Mouse (Mus musculus): ENCODE data around the gene Dnah8. TPM values are rescaled to one million over a fixed set of nuclear protein-coding genes. Genes with fewer than 3 reads are reported as not detected.
"Not testable (repeated sequence)": the region's sequence is repeated elsewhere in the genome, so short reads cannot be mapped to it uniquely, and the experiment has no call there.

Dnah8 gene
- 1 to 10 TPM; 3.6 to 4.6 TPM for total RNA-seq (2021)
- long read RNA-seq, experiment 1, partial matches to known transcripts, result 0 of 2 reads
- long read RNA-seq, experiment 1, other reads (novel, unspliced or antisense), result 2 of 2 reads
- long read RNA-seq, experiment 2, partial matches to known transcripts, result 1 of 3 reads
- long read RNA-seq, experiment 2, other reads (novel, unspliced or antisense), result 2 of 3 reads

DNA sequence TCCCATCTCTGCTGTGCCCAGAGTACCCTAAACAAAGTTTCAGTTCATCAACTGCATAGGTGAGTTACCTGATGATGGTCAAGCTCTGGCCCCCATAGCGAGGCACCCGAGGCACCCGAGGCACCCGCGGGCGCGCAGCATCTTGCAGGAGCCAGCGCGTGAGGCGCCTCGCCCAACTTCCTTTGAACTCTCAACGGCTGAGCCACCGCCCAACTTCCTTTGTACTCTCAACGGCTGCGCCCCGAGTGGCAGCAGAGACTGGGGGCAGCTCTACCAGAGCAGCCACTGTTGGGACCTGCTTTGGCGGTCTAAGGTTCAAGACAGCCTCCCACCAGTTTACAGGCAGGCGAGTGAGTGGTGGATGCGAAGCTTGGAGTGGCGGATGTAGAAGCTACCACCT, at the start of gene Dnah8:
Dnah8 (plus strand) TSS at position 223 of the 400 bp plus-strand sequence.
- DNase-seq (ENCODE audit: low spot score in 2 of 2), result not testable (repeated sequence)

DNA sequence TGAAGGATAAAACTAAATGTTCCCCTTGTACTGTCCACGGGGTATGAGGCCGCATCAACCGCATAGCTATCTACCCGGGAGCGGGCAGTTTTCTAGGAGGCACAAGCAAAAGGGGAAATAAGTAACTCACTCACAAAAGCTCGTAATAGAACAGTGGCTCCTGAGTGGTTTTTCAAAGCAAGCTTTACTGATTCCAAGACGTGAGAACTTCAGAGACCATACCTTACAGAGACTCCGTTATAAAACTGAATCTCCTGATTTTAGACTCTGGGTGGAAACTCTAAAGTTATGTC, 49.4 kb upstream of the Dnah8 start:
- no peak for DNase-seq (ENCODE audit: low spot score in 2 of 2)

DNA sequence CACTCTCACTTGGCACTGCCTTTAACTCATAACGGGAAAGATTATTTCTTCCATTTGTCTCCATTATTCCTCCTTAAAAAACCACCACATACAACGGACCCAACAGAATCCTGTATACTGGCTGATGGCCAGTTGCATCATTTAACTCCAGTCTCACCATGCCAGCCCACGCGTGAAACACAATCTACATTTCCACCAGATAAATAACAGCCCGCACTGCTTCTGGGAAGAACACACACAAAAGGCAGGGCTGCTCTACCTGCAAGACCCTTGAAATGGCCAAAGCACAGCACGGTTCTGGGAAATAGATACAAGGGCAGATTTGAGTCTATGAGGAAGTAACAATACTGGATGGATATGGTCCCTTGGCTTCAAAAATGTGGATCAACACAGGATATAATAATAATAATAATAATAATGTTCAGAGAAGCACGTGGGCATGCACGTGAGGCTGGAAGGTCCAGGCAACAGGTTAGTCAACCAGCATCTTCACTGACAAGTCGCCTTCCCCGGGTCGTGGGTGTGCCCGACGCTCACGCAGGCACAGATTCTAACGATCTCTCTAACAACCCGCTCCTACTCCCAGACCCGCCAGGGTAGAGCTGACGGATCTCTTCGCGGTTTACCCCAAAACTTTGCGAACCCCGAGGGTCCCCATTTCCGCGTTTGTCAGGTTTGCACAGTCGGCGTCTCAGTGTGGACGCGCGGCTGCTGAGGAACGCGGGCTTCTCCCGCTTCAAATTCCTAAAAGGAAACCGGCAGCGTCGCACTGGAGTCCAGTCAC, 48.8 kb upstream of the Dnah8 start:
- peak; percentile 61 to 66 for DNase-seq (ENCODE audit: low spot score in 2 of 2)

DNA sequence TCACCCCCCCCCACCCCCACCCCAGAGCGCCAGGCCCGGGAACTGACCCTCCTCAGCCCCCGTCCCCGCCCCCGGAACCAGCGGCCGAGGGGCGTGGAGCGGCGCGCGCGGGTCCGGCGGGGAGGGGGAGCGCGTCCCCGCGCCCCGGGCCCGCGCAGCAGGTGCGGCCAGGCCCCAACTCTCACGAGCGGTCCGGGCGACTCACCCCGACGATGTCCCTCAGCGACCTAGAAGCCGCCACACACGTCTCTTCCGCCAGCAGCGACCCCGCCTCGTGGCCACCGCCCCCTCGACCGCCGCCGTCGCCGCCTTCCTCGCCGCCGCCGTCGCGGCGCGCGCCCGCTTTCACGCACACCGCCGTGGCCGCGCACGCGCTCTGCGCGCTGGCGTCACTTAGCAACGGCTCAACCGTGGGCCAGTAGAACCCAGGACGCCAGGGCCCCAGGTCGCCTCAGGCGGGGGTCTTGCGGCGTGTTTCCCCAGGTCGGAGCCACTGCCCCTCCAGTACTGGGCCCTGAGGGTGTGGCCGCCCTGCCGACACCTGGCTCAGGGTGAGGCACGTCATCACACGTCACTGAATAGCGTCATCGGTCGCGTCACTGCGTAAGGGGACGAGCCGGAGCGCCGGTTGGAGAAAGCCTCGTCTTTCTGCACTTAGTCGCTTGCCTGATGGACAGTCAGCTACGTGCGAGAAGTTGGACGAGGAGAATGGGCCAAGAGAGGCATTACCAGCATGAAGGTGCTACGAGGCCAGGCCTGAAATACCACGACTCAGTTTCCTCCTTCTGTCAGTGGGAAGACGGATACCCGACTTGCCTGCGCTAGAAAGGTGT, 48.0 kb upstream of the Dnah8 start, which contains the start of gene Btbd9:
Btbd9 (minus strand) TSS at position 548 of the 833 bp plus-strand sequence.
- DNase-seq (ENCODE audit: low spot score in 2 of 2), result peak; percentile 96 to 100

DNA sequence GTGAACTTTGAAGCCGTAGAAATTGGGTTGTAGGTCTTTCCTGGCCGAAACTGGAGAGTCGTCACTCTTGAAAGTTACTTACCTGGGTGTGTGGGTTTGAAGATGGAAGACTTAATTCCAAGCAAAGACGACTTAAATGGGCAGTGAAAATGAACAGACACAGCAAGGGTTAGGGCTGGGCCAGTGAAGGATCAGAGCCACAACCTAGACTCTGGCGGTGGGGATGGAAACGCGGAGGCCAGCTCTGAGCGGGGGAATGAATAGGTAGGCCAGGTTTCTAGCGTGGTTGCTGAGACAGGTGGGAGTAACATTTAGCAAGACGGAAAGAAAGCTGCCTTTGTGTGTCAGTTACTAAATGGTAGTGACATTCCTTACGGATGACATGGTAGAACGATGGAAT, 47.2 kb upstream of the Dnah8 start:
- DNase-seq (ENCODE audit: low spot score in 2 of 2), result no peak

DNA sequence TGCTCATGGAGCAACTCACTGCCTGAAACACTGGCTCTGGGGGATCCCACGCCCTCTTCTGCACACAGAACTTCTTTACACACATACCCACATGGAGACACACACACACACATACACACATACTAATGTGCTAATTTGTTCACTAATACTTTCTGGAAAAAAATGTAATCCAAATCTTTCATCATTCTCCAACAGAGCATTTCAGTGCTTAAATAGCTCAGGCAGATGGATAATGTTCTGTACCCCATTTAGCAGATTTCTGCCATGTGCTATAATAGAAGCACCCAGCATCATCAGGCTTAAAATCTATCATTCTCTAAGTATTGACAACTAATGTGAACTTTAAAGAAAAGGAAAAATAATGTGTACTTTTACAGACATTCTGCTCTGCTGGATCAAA, 43.4 kb upstream of the Dnah8 start:
- peak in 1 of 2 experiments; percentile 81 for DNase-seq (ENCODE audit: low spot score in 2 of 2)

DNA sequence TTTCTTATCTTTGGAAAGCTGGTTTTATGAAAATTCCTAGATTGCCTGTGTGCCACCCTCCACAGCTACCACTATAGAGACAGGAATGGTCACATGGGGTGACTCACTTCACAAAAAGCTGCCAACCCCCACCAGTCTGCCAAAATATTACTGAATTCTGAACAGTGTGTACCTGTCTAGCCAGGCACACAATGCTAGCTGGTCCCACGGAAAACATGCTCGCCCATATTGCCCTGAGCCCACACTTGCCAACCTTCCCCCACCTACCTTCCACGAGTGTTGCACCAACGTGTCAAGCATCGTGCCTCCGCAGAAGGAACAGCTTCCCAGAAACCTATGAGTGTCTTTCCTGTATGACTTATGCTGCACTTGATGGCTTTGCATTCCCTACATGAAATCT, 43.0 kb upstream of the Dnah8 start:
- DNase-seq (ENCODE audit: low spot score in 2 of 2), result peak; percentile 80 to 94

DNA sequence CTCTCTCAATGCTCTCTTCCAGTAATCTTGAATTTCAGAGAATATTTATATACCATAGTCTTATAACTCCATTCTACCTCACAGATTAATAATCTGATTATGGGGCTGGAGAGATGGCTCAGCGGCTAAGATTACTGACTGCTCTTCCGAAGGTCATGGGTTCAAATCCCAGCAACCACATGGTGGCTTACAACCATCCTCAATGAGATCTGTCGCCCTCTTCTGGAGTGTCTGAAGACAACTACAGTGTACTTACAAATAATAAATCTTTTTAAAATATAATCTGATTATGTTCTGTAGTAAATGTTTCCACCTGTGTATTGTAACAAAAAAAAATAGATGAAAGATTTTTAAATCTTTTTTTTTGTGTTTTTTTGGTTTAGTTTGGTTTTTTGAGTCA, 41.8 kb upstream of the Dnah8 start:
- DNase-seq (ENCODE audit: low spot score in 2 of 2), result no peak

DNA sequence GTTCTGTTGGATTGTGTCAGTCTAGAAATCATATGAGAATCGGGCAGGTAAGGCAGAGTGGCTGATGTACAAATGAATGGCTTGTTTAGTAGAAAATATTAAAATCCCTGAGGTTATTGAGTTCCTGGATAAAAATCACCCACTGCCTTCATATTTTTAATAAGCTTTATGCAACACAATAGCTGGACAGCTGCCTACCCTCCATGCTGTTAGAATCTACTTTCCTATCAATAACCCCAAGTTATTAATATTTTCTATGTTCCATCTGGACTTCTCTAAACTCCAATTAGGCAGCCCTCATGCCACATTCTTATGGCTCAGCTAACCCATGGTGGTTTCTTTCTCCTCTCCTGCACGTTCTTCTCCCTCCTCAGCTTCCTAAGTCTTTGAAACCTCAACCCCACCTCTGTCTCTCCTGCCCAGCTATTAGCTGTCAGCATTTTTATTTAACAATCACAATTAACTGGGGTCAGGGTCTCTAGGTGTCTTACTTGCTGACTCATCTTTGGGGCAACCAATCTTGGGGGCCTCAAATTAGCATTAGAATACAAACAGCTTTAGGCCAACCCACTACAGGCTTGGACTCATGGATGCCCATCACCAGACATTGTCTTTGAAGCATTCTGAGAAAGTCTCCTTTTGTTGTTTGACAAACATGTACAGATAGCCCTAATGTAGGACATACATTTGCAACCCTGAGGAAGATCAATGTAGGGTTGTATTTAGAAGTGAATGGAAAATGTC, 40.7 kb upstream of the Dnah8 start:
- peak in 1 of 2 experiments; percentile 76 for DNase-seq (ENCODE audit: low spot score in 2 of 2)

DNA sequence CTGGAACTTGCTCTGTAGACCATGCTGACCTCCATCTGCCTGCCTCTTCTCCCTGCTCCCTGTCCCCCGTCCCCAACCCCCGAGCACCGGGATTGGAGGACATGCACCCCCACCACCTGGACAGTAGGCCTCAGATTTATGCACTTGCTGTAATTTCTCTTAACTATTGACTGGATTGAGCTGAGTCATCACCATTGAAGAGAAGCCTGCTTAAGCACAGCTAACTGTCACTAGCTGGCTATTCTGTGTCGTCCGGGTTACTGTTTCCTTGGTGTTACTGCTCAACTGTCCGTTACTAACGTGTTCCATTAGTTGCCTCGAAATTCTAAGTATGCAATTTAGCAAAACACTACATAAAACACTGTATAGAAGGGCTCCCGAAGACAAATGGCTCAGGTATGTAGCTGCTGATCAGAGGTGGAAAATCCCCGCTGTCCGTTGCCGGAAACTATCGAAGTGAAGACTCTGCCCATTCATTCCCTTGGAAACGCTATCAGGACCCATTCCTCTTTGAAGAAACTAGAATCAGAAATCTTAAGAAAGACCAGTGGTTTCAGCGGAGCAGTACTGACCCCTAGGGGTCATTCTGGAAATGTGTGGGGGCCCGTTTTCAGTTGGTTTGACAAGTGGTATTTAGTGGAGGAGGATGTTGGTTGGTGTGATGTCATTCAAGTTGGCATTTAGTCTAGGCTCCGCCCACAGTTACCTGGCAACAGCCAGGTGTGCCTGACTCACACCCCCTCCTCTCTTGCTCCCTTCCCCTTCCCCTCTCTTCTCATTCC, 33.5 kb upstream of the Dnah8 start:
- DNase-seq (ENCODE audit: low spot score in 2 of 2), result peak; percentile 70 to 82

DNA sequence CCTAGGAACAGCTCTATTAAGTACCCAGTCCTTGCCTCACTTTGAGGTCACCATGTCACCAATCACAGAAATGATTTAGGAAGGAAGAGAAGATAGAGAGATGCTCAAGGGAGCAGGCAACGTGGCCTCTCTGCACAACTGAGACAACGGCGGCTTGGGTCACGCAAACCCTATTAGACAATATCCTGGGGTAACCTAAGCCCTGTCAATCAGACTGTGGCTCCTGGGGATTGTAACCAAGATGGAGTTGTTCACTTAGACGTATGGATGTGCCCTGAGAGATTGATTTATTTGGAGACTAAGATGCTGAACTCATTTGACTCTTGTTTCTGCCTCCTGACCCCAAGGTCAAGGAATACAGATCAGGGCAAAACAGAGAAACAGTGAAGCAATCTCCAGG, 29.7 kb upstream of the Dnah8 start:
- no peak for DNase-seq (ENCODE audit: low spot score in 2 of 2)

DNA sequence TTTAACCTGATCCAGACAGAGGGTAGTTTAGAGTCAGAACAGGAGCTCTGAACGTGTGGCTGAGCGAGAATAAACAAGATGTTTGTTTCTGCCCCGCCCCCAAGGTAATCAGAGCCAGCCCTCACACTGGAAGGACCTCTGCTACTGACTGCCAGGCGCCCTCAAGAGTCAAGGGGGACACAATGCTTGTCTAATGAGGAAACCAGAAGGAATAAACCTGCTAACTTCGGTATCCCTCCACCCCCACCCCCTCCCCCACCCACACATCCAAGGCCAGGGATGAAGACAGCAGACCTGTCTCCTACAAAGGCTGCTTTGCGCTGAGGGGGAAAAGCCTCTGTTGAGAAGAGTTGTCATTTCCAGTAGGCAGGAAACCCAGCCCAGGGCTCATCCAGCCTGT, 29.3 kb upstream of the Dnah8 start:
- DNase-seq (ENCODE audit: low spot score in 2 of 2), result no peak

DNA sequence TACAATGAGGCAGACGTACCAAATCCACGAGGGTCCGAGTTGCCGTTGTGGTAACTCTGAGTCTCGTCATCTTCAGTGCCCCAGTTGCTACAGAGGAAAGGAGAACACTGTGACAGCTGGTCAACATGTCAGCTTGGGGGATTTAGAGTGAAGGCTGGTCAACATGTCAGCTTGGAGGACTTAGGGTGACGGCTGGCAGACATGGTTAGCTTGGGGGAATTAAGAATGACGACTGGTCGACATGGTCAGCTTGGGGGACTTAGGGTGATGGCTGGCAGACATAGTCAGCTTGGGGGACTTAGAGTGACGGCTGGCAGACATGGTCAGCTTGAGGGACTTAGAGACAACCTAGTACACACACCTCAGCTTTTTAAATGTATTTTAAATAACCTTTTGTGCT, 26.4 kb upstream of the Dnah8 start:
- no peak for DNase-seq (ENCODE audit: low spot score in 2 of 2)

DNA sequence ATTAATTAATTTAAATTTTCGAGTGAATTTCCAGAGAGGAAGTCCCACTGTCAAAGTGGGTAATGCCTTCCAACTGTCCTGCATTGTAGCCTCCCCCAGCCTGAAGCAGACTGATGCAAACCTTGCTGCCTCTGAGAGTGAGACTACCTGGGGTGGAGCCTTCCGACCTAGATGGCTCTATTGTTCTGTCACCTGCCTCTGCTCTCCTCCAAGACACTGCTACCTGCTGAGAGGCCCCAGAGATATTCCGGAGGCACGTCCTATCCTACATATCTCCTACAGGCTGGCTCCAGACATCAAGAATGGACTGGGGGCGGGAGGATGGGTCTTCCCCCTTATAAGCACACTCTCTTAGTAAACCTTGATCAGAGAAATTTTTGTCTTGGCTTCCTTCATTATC, 25.9 kb upstream of the Dnah8 start:
- no peak for DNase-seq (ENCODE audit: low spot score in 2 of 2)

DNA sequence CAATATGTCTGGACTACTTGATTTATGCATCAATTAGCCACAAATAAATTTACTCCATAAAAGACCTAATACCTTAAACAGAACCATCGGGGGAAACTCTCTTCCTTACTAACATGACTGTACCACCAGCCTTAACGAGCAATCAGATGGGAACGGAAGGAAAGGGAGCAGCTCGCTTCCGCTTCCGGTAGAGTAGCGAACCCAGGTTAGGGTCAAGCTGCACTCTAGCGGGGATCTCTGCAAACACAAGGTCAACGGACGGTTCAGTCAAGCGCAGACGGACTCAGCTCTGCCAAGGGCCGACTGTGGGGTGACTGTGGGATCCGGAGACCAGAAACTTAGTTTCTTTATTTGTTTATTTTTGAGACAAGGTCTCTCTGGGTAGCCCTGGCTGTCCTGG, 22.0 kb upstream of the Dnah8 start:
- DNase-seq (ENCODE audit: low spot score in 2 of 2), result no peak

DNA sequence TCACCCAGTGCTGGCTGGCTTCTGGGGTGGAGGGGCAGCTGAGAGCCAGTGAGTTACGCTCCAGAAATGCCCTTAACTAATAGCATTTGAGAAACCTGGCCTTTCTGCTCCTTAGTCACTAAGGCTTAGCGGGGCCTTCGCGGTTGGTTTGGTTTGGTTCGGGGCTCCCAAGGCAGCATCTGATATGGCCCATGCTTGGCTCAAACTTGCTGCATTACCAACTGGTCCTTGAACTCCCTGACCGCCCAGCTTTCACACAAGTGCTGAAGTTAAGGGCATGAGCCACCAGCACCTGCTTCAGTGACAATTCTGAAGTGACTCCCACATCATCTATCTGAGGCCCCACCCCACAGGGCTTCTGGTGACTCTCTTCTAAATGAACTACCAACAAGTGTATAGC, 19.9 kb upstream of the Dnah8 start:
- DNase-seq (ENCODE audit: low spot score in 2 of 2), result no peak

DNA sequence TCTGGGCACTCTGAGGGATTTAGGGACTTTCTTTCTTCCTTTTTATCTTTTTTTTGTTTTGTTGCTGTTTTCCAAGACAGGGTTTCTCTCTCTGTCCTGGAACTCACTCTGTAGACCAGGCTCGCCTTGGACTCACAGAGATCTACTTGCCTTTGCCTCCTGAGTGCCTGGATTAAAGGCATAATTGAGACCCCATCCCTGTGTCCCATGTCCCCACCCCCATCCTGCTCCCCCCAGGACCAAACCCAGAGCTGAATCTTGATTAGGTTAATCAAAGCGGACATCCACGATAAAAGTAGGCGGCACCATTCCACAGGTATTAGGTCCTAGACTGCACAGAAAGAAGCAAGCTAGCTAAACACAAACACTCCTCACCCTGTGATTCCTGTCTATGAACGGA, 19.2 kb upstream of the Dnah8 start:
- DNase-seq (ENCODE audit: low spot score in 2 of 2), result no peak

DNA sequence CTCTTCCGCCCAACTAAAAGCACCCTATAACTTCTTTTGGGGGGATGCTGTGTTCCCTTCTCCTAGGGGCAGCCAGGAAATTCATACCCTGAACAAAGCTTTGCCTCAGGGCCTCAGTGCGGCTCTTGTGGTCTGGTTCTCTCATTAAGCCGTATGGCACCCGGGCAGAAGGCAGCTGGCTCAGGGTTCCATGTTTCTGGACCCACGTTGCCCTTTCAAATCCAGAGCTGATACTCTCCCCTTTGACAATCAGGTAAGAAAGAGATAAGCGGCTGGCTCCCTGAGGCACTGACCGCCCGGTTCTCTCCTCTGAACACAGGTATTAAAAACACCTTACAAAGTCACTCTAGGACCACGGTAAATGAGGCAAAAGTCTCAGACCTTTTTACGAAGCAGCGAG, 17.9 kb upstream of the Dnah8 start:
- no peak for DNase-seq (ENCODE audit: low spot score in 2 of 2)

DNA sequence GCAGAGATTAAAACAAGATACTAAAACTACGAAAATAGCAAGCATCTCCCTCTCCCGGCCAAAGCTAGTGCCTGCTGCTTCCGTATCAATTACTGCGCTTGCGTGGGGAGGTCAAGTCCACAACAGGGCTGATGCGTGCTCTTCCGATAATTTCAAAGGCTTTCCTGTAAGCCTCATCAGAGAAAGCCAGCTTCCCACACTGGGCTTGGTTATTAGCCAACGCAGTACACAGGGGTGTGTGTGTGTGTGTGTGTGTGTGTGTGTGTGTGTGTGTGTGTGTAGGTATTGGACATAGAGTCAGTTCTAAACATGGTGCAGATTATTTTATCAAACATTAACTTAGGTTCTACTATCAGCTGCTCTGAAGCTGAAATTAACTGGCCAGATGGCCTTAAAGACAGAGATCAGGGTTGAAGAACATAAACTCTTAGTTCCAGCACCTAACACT, 17.5 kb upstream of the Dnah8 start:
- no peak for DNase-seq (ENCODE audit: low spot score in 2 of 2)

DNA sequence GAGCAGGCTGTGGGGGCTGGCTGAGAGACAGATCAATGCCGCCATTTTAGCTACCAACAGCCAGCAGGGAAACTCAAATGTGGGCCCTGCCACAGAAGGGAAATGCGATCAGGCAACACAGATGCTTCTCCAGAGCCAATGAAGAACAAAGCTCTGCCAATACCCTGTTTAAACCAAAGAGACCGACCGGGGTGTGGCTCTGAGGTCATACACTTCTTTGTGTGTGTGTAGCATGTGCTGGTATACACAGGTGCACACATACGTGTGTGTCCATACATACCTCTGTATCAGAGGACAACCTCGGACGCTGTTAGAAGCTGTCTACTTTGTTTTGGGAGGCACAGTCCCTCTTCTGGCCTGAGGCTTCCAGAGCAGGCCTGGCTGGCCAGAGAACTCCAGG, 16.8 kb upstream of the Dnah8 start:
- no peak for DNase-seq (ENCODE audit: low spot score in 2 of 2)

All from layer of hippocampus, postnatal 14 days (tissue).